Mouse (Mus musculus): ENCODE results near the gene Spaca4.

GRCm38 (mm10) chr7:45725151-45725550 lies 462 bp downstream of the Spaca4 start:
- no peak for TF ChIP-seq POLR2A (IDR thresholded peaks at IDR 0.05; ENCODE audit: borderline replicate concordance, insufficient read depth, low read length)
- TF ChIP-seq CTCF (IDR thresholded peaks at IDR 0.05; ENCODE audit: borderline replicate concordance, insufficient read depth, low read depth, low read length), result no peak
